21 mouse cellular contexts compared by ENCODE assay signal in genomic region chr14:31420985-31421384, GRCm38 (mm10). TPM values are rescaled to one million over a fixed set of nuclear protein-coding genes. Genes with fewer than 3 reads are reported as not detected.
DNase-seq lines count a peak whose midpoint lies in the region; ATAC-seq and TF ChIP-seq lines count a peak whose summit lies in the region.
"Had no signal": no experiment of that assay in that cellular context is flagged by ENCODE, and none has a peak within 500 bp of the region (broad histone marks: within the 10 kb centered on the region; RNA-seq: fewer than 3 reads in every experiment).

No protein-coding gene starts in this region.

- no peak for TF ChIP-seq POLR2A in cerebellum, adult 2 months (IDR thresholded peaks at IDR 0.05; ENCODE audit: borderline replicate concordance, insufficient read depth, low read length)
- TF ChIP-seq POLR2A in liver, adult 2 months (IDR thresholded peaks at IDR 0.05; ENCODE audit: extremely low read depth, insufficient read depth, low read length): no peak

- 0 out of 2 replicates have a peak overlapping the region, but pooled peaks have one; percentile 17 for H3K9ac ChIP-seq in intestine, embryonic 15.5 days
- H3K9ac ChIP-seq in intestine, embryonic 16.5 days (ENCODE audit: low read depth, low read length): no peak overlapping the region
- peak overlapping the region; percentile 1 for H3K9ac ChIP-seq in liver, adult 2 months (ENCODE audit: low read depth, low read length)
- H3K9ac ChIP-seq in liver, embryonic 13.5 days: no peak overlapping the region
- H3K9ac ChIP-seq: forebrain, embryonic 15.5 days; limb, embryonic 13.5 days; lung, embryonic 15.5 days had no signal

- H3K4me3 ChIP-seq in cerebellum, adult 2 months (replicated peaks; ENCODE audit: insufficient read depth, low read depth, low read length): no peak overlapping the region
- H3K4me3 ChIP-seq in intestine, embryonic 15.5 days (replicated peaks): no peak overlapping the region
- no peak overlapping the region for H3K4me3 ChIP-seq in intestine, embryonic 16.5 days (ENCODE audit: low read length)
- H3K4me3 ChIP-seq in liver, adult 2 months (ENCODE audit: insufficient read depth, low read depth, low read length): no peak overlapping the region
- no peak overlapping the region for H3K4me3 ChIP-seq in liver, embryonic 13.5 days (replicated peaks)
- H3K4me3 ChIP-seq: forebrain, embryonic 15.5 days; heart, embryonic 12.5 days; limb, embryonic 13.5 days; lung, embryonic 15.5 days had no signal

- H3K9me3 ChIP-seq in intestine, embryonic 15.5 days: no peaks in the 10 kb centered on the region
- H3K9me3 ChIP-seq in intestine, embryonic 16.5 days (ENCODE audit: control insufficient read depth, low read length): no peaks in the 10 kb centered on the region
- no peaks in the 10 kb centered on the region for H3K9me3 ChIP-seq in liver, embryonic 13.5 days (replicated peaks)
- H3K9me3 ChIP-seq: forebrain, embryonic 15.5 days; G1E; lung, embryonic 15.5 days had no signal

- no peaks in the 10 kb centered on the region for H3K36me3 ChIP-seq in intestine, embryonic 15.5 days
- no peaks in the 10 kb centered on the region for H3K36me3 ChIP-seq in intestine, embryonic 16.5 days (ENCODE audit: control insufficient read depth, insufficient read depth, low read length)
- peaks cover 3% of the 10 kb centered on the region; the same call in 1 of the 2 replicates for H3K36me3 ChIP-seq in liver, adult 2 months (ENCODE audit: control insufficient read depth, insufficient read depth, low read length)
- peaks cover 6% of the 10 kb centered on the region for H3K36me3 ChIP-seq in liver, embryonic 13.5 days
- H3K36me3 ChIP-seq: G1E; lung, embryonic 15.5 days had no signal

- H3K79me2 ChIP-seq in liver, adult 2 months (ENCODE audit: control insufficient read depth, insufficient read depth, low read length): peaks cover 53% of the 10 kb centered on the region

- H3K27ac ChIP-seq in cerebellum, adult 2 months (ENCODE audit: insufficient read depth, low read length): peak overlapping the region; percentile 40; the same call in 1 of the 2 replicates
- H3K27ac ChIP-seq in intestine, embryonic 15.5 days: no peak overlapping the region
- no peak overlapping the region for H3K27ac ChIP-seq in intestine, embryonic 16.5 days (ENCODE audit: low read length)
- H3K27ac ChIP-seq in liver, adult 2 months (replicated peaks; ENCODE audit: insufficient read depth, low read depth, low read length): peak overlapping the region; percentile 93
- peak overlapping the region; percentile 75; the same call in 1 of the 2 replicates for H3K27ac ChIP-seq in liver, embryonic 13.5 days
- H3K27ac ChIP-seq: forebrain, embryonic 15.5 days; limb, embryonic 13.5 days; lung, embryonic 15.5 days; stomach, postnatal 0 days had no signal

- no peak for ATAC-seq in intestine, embryonic 15.5 days
- no peak for ATAC-seq in intestine, embryonic 16.5 days
- ATAC-seq in liver, embryonic 13.5 days (ENCODE audit: low read depth): no peak
- ATAC-seq: activated CD4-positive, CD25-positive, alpha-beta regulatory T cell, adult 4 months; CD4-positive, CD25-positive, alpha-beta regulatory T cell, adult 4 months; forebrain, embryonic 15.5 days had no signal

- DNase-seq in cerebellum, adult 2 months: no peak
- DNase-seq in cerebellum, adult 9-11 months: no peak
- DNase-seq in liver, adult 2 months (ENCODE audit: extremely low read depth, low read depth, low spot score): no peak
- DNase-seq in liver: no peak
- no peak for DNase-seq in liver, embryonic 13.5 days
- no peak for DNase-seq in lung, postnatal 10 days
- DNase-seq: adrenal gland, postnatal 10 days; cerebellum, adult 11 months; cerebellum, postnatal 25 days; embryo, embryonic 11 days had no signal

- 36% methylated on average over 7 of the region's 7 CpGs for WGBS in cerebellum, adult 2 months
- WGBS in intestine, embryonic 15.5 days: 59% methylated on average over 7 of the region's 7 CpGs
- 51% methylated on average over 7 of the region's 7 CpGs for whole genome bisulfite sequencing in intestine, embryonic 16.5 days
- WGBS in liver, adult 2 months: 52% methylated on average over 7 of the region's 7 CpGs
- WGBS in liver, embryonic 13.5 days (ENCODE audit: insufficient replicate concordance): 69% methylated on average over 7 of the region's 7 CpGs

- H3K4me1 ChIP-seq in cerebellum, adult 2 months (ENCODE audit: control insufficient read depth, insufficient read depth, low read length): peaks cover 50% of the 10 kb centered on the region
- peaks cover 25% of the 10 kb centered on the region for H3K4me1 ChIP-seq in intestine, embryonic 15.5 days (replicated peaks)
- H3K4me1 ChIP-seq in intestine, embryonic 16.5 days (ENCODE audit: control insufficient read depth, insufficient read depth, low read length): peaks cover 40% of the 10 kb centered on the region
- H3K4me1 ChIP-seq in liver, adult 2 months (ENCODE audit: control insufficient read depth, insufficient read depth, low read length): peaks cover 57% of the 10 kb centered on the region
- peaks cover 63% of the 10 kb centered on the region for H3K4me1 ChIP-seq in liver, embryonic 13.5 days (replicated peaks)

- TF ChIP-seq CTCF in cerebellum, adult 2 months (IDR thresholded peaks at IDR 0.05; ENCODE audit: borderline replicate concordance, insufficient read depth, low read depth, low read length): no peak
- TF ChIP-seq CTCF in liver, adult 2 months (IDR thresholded peaks at IDR 0.05; ENCODE audit: low read depth, low read length): no peak

- no peak overlapping the region for H3K4me2 ChIP-seq in intestine, embryonic 15.5 days (replicated peaks)
- H3K4me2 ChIP-seq in intestine, embryonic 16.5 days (ENCODE audit: low read depth, low read length): no peak overlapping the region
- no peak overlapping the region for H3K4me2 ChIP-seq in liver, embryonic 13.5 days
- H3K4me2 ChIP-seq: forebrain, embryonic 15.5 days; heart, embryonic 12.5 days; limb, embryonic 13.5 days; lung, embryonic 15.5 days; midbrain, embryonic 11.5 days had no signal

- no peaks in the 10 kb centered on the region for H3K27me3 ChIP-seq in cerebellum, adult 2 months (ENCODE audit: control insufficient read depth, insufficient read depth, low read length)
- no peaks in the 10 kb centered on the region for H3K27me3 ChIP-seq in intestine, embryonic 15.5 days (replicated peaks)
- no peaks in the 10 kb centered on the region for H3K27me3 ChIP-seq in intestine, embryonic 16.5 days (replicated peaks; ENCODE audit: control insufficient read depth, insufficient read depth, low read length)
- H3K27me3 ChIP-seq in liver, adult 2 months (ENCODE audit: control insufficient read depth, insufficient read depth, low read length): no peaks in the 10 kb centered on the region
- no peaks in the 10 kb centered on the region for H3K27me3 ChIP-seq in liver, embryonic 13.5 days
- H3K27me3 ChIP-seq: forebrain, embryonic 15.5 days; heart, embryonic 12.5 days; limb, embryonic 13.5 days had no signal

RNA-seq across cellular contexts. Expression of gene Sh3bp5, which starts 14.9 kb away (rescaled TPM):
- polyA plus RNA-seq in cerebellum, adult 2 months (2012; rRNA removed): 72.9 and 77.1 TPM in 2 replicates
- 18.1 and 20.6 TPM in 2 replicates for polyA plus RNA-seq in intestine, embryonic 15.5 days (2015; fragmentation: Nextera tagmentation; extraction: Ambion mirVana)
- polyA plus RNA-seq in intestine, embryonic 16.5 days (2015; fragmentation: Nextera tagmentation; extraction: Ambion mirVana): 17.1 and 17.2 TPM in 2 replicates
- total RNA-seq in liver, adult 2 months (2014; rRNA removed): 37.1 and 37.7 TPM in 2 replicates
- 22.6 and 26.1 TPM in 2 replicates for polyA plus RNA-seq in liver, adult 2 months (2012; rRNA removed)
- 13.3 and 16.2 TPM in 2 replicates for polyA plus RNA-seq in liver, embryonic 13.5 days (2015; fragmentation: Nextera tagmentation; extraction: Ambion mirVana)

Comparison
In these comparisons a context has a peak if more than half of its experiments do, and no peak if none do; other contexts are left out.
1. H3K9ac ChIP-seq: peak in intestine, embryonic 15.5 days (single experiment) and liver, adult 2 months (single experiment); none in intestine, embryonic 16.5 days (single experiment) and liver, embryonic 13.5 days (single experiment).
2. H3K27ac ChIP-seq: peak in cerebellum, adult 2 months (single experiment), liver, adult 2 months (single experiment) and liver, embryonic 13.5 days (single experiment); none in intestine, embryonic 15.5 days (single experiment) and intestine, embryonic 16.5 days (single experiment).